Mouse (Mus musculus) urinary bladder, adult 2 months (tissue): Measurements from ENCODE around the gene Rtl3. TPM values are rescaled to one million over a fixed set of nuclear protein-coding genes. Genes with fewer than 3 reads are reported as not detected.

Experiments
- DNase-seq: peaks from one replicate; pipeline ENCODE4 v3.0.0; 2022; ENCODE audit warnings: low spot score
- polyA plus RNA-seq: library from polyadenylated mRNA; depleted of rRNA; stranded (reverse); fragments of >200 nt; gene quantifications from 2 replicates; pipeline ENCODE4 v1.2.3, GENCODE M21; 2012; rRNA removed

The Rtl3 gene
- 1.1 and 1.6 TPM in 2 replicates for polyA plus RNA-seq

- no peak for DNase-seq
These were observed at the start of gene Rtl3 for GRCm38 (mm10) chrX:106840409-106840808. Rtl3 (minus strand) TSS chrX:106840644.

GRCm38 (mm10) chrX:106872315-106872714 lies 31.9 kb upstream of the Rtl3 start:
- no peak for DNase-seq

- no peak for DNase-seq
These were observed 31.4 kb upstream of the Rtl3 start for GRCm38 (mm10) chrX:106871894-106872293.

- no peak for DNase-seq
These were observed 31.0 kb upstream of the Rtl3 start for GRCm38 (mm10) chrX:106871426-106871825.

GRCm38 (mm10) chrX:106853523-106854300 lies 13.3 kb upstream of the Rtl3 start:
- DNase-seq: no peak

GRCm38 (mm10) chrX:106839591-106839990 lies 853 bp downstream of the Rtl3 start:
- DNase-seq: no peak

GRCm38 (mm10) chrX:106830494-106830893 lies 9.9 kb downstream of the Rtl3 start:
- DNase-seq: no peak

GRCm38 (mm10) chrX:106809560-106810226 lies 30.8 kb downstream of the Rtl3 start:
- no peak for DNase-seq

GRCm38 (mm10) chrX:106804387-106804786 lies 36.1 kb downstream of the Rtl3 start:
- no peak for DNase-seq

GRCm38 (mm10) chrX:106794686-106795085 lies 45.8 kb downstream of the Rtl3 start:
- DNase-seq: no peak

Other genes starting within 250 kb of the Rtl3 start
- gene Cysltr1, start 237.0 kb downstream of the Rtl3 start, polyA plus RNA-seq: 2.5 and 3.5 TPM in 2 replicates
- 1.1 and 1.2 TPM in 2 replicates for gene Lpar4, start 80.0 kb upstream of the Rtl3 start, polyA plus RNA-seq
- gene P2ry10, start 247.8 kb upstream of the Rtl3 start, polyA plus RNA-seq: 0.66 and 0.91 TPM in 2 replicates